Mouse (Mus musculus) heart, adult 8-10 months (tissue): ENCODE data around the gene Mrps18a. TPM values are rescaled to one million over a fixed set of nuclear protein-coding genes. Genes with fewer than 3 reads are reported as not detected.

Experiments
- DNase-seq: peaks from one replicate; pipeline ENCODE4 v3.0.0; 2022; ENCODE audit warnings: low spot score
- total RNA-seq, 4 experiments: library from RNA; stranded (reverse); gene quantifications; 2 replicates each; pipeline ENCODE4 v1.2.4; 2022

Mrps18a gene
- 100 to 1,000 TPM; 144 to 157 (median 149) TPM for total RNA-seq

DNA sequence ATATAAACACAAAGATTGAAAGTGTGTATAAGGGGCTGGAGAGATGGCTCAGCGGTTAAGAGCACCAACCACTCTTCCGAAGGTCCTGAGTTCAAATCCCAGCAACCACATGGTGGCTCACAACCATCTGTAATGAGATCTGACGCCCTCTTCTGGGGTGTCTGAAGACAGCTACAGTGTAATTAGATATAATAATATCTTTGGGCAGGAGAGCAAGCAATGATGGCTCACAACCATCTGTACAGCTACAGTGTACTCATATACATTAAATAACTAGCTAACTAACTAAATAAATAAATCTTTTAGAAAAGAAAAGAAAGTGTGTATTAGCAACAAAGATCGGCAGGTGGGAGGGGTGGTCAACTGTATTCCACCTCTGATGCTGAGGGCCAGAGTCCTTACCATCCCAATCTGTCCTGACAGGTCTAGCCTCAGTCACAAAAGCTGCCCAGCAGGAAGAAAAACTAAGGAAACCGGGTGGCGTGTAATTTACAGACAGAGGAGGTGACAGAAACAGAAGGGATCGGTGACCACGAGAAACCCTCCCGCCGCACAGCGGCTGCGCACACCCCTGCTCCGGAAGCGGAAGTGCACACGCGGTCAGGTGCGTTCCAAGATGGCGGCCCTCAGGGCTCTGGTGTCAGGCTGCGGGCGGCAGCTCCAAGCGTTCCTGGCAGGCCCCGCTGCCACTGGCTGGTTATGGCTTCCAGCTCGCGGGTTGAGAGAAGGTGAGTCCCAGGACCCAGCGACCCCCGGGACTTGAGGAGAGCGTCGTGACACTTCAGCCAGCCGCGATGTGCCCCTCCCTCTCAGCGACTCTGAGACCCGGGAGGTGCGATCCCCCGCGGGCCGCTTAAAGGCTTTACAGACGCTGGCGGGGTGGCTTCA, at the start of gene Mrps18a:
TSS of gene Mrps18a (plus strand) at position 585 of the 888 bp plus-strand sequence.
- peak; percentile 85 for DNase-seq

- no peak for DNase-seq
Measured at GRCm38 (mm10) chr17:46063283-46063973, 47.4 kb upstream of the Mrps18a start.

DNA sequence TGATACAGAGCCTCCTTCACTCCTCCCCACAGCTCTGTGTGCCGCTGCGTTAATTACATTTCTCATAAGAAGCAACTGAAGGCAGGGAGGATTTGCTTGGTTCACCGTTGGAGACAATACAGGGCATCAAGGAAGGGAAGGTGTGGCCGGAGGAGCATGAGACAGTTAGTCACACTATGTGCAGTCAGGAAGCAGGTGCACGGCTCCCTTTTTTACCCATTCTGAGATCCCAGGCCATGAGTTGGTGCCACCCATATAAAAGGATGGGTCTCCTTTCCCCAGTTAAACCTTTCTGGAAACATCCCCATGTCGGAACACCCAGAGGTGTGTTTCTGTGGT, 46.8 kb upstream of the Mrps18a start:
- DNase-seq, result no peak

GRCm38 (mm10) chr17:46070046-46070445, 40.7 kb upstream of the Mrps18a start:
- no peak for DNase-seq

GRCm38 (mm10) chr17:46071531-46071930, 39.3 kb upstream of the Mrps18a start:
- DNase-seq, result no peak

GRCm38 (mm10) chr17:46073730-46074301, 37.0 kb upstream of the Mrps18a start:
- peak; percentile 52 for DNase-seq

DNA sequence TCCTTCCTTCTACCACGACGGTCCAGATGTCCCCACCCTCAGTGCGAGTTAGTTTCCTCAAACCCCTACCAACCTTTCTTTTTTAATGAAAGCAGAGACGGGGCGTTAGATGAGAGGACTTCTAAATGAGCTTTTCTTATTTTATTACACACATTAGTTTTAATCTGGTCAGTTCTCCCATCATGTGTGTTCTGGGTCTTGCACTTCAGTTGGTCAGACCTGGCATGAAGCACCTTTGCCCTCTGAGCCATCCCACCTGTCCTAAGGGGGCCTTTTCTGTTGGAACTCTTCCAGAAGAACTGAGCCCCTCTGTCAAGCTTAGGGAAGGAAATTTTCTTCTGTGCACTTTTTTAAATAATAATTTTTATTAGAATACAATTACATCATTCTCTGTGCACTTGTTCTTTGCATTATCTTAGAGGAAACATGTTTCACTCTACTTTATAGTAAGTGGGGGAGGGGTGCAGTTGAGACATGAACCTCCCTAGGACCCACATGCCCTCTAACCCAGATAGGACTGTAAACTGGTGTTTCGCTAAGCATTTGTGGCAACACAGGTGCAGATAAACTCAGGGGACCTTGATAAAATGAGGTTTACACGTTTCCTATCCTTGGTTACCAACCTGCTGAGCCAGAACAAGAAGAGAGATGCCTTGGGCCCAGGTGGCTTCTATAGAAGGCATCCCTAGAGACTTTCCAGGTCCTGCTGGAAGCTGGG, 36.2 kb upstream of the Mrps18a start:
- no peak for DNase-seq

DNA sequence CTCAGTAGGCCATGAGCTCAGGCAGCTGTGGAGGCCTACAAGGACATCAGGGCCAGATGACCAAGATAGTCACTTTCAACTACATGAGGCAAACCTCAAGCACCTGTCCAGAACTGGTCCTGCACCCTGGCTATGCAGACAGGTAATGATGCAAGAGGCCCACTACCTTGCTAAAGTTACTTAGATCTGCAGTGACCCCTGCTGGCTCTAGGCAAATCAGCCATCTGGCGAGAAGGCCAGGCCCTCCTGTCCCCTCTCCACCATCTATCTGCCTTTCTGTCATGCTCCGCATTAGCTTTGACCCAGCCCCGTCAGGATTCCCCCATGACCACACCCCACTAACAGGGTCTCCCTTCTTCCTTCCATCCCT, 35.7 kb upstream of the Mrps18a start:
- DNase-seq, result no peak

DNA sequence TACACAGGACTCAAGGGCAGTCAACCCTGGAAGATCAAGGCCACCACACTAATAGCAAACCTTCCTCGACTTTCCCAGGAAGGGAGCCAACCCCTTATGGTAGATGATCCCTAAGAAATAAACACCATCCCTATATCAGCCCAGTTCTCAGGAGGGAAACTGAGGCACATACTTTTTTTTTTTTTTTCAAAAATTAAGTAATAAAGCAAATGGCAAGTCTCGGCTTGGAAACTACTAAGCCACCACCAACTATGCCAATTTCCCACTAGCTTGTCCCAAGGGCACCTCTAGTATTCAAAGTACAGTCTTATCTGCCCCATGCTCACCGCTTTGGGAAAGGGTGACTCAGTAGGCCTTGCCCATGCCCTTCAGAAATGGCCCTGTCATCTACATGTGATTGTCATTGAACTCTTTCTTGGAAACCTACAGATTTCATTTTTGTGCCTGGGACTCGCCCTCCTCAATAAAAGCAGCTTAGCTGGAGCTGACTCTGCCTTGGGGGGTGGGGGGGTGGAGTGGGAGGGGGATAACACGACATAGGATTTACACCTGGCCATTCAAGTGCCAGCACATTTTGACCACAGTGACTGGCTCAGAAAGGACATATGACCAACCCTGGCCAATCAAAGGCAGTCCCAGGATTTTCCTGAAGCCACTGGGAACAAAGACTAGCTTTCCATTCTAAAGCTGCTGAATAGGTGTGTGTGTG, 35.1 kb upstream of the Mrps18a start:
- DNase-seq, result no peak

- no peak for DNase-seq
Measured at GRCm38 (mm10) chr17:46076260-46076551, 34.6 kb upstream of the Mrps18a start.

DNA sequence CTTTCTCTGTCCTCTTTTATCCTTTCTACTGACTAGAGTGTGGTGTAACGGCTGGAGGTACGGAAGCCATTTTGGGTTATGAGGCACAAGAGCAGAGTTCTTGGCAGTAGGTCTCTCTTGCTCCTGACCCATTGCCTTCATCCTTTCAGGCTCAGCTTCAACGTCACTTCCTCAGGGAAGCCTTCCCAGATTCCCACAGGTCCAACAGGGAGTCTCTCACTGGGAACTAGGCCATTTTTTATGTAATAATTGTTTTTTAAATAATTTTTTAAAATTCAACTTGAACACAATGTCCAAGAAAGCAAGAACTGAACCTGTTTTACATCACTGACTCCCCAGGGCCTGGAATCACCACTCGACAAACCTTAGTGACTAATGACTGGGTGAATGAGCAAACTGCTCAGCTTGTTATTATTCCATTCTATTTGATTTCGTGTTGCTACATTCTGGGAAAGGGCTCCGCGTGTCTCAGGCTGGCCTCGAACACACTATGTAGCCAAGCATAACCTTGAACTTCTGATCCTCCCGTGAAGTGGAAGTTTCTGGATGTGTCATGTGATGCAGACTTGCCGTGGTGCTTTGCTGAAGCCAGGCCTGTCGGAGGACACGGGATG, 32.8 kb upstream of the Mrps18a start:
- DNase-seq, result no peak

GRCm38 (mm10) chr17:46079037-46079436, 31.7 kb upstream of the Mrps18a start:
- DNase-seq, result no peak

- no peak for DNase-seq
Measured at GRCm38 (mm10) chr17:46080388-46080787, 30.4 kb upstream of the Mrps18a start.

DNA sequence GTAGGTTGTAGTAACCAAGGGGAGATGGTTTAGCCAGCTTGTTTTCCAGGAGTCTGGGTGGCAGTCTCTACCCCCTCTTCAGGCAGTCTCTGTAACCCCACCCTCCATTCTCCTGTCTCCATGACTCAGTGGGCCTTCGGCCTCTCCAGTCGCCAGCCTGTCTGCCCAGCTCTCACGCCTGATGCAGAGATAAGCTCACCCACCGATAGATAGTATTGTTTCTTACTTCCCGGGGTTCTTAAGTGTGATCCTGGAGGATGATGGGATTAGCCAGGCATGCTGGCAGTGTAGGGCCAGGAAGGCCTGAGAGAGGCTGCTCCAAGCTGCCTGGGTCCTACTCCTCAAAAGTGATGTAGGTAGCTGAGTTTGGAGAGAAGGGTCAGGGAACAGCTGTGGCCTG, 29.7 kb upstream of the Mrps18a start:
- DNase-seq, result no peak

DNA sequence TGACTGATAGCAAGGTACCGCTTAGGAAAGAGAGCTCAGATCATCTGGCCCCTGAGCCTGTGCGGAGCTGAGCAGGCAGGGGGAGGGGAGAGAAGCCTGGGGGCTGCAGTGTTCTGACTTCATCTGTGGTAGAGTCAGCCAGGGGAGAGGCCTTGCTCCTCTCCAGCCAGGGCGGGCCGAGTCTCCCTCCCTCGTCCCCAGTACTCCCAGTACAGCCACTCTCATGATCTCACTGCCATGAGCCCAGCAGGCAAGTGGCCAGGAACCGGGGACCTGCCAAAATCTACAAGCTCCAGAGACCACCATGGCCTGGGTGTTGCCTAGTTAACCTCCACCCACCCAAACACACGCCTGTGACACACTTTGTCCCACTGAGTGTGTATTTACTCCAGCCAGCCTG, 29.1 kb upstream of the Mrps18a start:
- DNase-seq, result peak; percentile 67

DNA sequence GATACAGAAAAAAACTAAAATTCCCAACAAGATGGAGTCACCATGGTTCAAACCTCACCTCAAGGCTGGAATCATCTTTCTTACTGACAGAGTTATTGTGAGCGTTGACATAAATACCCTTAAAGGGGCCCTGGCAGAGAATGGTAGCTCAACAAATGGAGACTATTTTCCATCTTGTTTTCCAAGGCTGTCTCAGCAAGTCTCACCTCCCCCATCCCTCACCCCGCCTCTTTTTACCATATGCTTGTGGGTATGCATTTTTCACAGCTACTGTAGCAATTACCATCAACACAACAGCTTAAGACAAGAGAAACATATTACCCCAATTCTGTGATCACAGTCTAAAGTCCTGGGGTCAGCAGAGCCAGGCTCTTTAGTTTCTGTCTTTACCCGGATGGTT, 27.4 kb upstream of the Mrps18a start:
- DNase-seq, result no peak

DNA sequence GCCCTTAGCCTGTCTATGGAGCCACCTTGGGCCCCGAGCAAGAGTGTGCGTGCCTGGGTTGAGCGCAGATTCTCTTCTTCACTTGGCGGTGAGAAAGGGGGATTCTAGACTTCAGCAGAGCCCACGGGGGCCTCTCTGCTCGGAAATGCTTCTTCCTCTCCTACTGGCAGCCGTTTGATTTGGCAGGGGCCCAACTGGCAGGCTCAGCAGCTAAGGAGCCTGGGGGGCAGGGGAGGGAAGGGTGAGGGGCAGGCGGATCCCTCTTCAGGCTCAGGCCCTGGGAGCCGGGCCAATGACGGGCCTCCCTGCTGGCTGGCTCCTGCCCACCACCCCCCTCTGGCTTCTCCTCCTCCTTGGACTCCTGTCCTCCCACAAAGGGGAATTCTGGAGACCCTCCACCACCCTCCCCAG, 26.7 kb upstream of the Mrps18a start:
- peak; percentile 55 for DNase-seq

DNA sequence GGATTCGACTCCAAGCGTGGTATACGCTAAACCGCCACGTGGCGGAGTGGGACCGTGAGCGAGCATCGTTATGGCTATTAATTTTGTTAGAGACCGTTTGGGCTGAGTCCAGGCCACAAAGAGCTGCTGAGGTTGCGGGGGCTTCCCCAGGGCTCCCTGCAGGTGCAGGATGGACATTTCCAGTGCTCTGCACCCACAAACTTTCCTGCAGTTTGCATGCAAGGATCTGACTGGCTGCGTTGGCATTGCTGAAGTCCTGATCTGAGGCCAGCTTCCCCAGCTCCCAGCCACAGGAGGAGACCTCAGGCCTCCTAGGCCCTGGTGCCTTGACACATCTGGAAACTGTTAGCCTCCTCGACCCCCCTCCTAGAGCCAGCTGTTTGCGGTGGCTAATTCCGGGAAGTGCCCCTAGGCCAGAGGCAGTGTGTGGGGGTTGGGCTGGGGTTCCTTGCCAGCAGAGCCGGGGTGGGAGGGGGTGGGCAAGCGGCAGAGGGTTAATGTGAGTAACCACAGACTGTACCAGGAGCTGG, 24.4 kb upstream of the Mrps18a start:
- DNase-seq, result no peak

DNA sequence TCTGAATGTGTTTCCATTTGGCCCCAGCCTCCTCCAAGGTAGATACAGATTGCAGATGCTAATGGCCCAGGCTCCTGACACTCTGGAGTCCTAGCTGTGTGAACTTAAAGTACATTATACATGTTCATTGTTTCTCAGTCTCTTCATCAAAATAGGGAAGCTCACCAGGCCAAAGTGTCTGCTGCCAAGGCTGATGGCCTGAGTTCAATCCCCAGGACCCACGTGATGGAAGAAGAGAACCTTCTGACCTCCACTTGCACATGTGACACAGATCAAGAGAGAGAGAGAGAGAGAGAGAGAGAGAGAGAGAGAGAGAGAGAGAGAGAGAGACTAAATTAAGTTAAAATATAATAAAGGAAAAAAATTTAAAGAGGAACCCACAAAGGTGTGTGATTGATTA, 19.4 kb upstream of the Mrps18a start:
- DNase-seq, result no peak

DNA sequence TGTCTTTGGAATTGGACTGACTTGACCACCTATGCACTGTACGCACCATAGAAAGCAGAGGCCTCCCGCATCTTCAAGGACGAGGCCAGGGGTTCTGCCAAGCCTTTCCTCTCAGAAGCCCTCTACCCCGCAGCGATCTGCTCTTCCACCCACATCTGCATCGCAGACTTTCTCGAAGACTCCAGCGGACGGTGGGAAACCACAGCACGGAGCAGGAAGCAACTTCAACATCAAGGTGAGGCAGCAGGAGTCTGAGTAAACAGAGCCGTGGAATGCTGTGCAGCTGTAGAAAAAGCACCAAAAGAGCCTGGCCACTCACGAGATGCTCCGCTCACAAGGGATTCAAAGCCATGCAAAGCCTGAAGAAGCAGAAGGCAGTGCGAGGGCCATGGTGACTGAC, 18.9 kb upstream of the Mrps18a start:
- DNase-seq, result no peak

DNA sequence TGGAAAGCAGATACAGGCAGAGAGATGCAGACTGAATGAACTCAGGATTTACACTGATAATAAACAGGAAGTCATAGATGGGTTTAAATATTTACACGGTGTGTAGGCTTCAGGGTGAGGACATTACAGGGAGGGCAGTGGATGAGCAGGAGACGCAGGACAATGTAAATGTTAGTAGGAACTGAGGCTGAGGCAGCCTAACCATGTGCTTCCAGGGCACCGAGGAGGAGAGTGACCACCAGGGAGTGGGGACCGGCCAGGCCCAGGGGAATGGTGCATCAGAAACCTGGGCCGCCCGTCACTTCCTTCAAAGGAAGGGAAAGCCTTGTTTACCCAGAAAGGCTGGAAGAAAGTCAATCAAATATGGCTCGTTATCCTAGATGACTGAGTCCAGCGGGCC, 12.3 kb upstream of the Mrps18a start:
- no peak for DNase-seq
